Mouse (Mus musculus): ENCODE measurements around the gene Gm13277. TPM values are rescaled to one million over a fixed set of nuclear protein-coding genes. Genes with fewer than 3 reads are reported as not detected.
"Not testable (repeated sequence)": the region's sequence is repeated elsewhere in the genome, so short reads cannot be mapped to it uniquely, and the experiment has no call there.

Gene Gm13277
- not detected for polyA plus RNA-seq (2012; fragmentation: generic; extraction: Trizol)

DNA sequence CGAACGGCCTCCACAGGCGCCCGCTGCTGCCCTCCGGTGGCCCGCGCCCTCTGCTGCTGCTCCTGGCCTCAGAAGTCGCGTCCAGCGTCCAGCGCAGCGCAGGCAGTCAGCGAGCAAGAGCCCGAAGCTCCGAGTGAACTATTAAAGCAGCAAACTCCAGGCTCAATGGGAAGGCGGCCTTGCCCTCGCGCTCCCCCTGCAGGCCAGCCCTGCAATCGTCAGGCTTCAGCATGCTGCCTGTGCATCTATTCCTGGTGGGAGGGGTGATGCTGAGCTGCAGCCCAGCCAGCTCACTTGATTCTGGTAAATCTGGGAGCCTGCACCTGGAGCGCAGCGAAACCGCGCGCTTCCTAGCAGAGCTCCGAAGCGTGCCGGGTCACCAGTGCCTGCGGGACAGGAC lies at the start of gene Gm13277:
Gene Gm13277, plus strand, starts transcription at position 231 of the 400 bp plus-strand sequence.
- not testable (repeated sequence) for H3K27me3 ChIP-seq (ENCODE audit: control insufficient read depth, insufficient read depth, insufficient read length)

DNA sequence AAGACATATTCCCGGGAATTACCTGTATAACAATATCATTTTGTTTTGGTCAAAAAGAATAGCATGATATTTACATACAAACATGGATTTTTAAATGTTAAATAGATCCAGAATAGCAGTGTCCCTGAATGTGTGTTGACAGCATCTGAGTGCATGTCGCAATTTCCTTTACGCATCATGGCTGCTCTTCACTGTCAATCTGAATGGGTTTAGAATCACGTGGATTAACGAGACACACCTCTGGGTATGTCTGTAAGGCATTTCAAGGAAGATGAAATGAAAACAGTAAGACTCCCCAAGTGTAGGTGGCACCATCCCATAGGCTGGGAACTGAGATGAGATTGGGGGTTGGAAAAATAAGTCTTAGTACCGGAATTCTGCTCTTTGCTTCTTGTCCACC lies 49.4 kb upstream of the Gm13277 start:
- no peaks in the 10 kb centered on the region for H3K79me2 ChIP-seq (ENCODE audit: control insufficient read depth, insufficient read depth)
- H3K4me2 ChIP-seq (ENCODE audit: low read depth), result no peak overlapping the region
- no peak overlapping the region for H3K4me3 ChIP-seq
- H3ac ChIP-seq (ENCODE audit: control insufficient read depth, insufficient read length), result no peak overlapping the region
- TF ChIP-seq REST (IDR thresholded peaks at IDR 0.05; ENCODE audit: insufficient read depth, insufficient read length) (no peak), USF1 (IDR thresholded peaks at IDR 0.05; ENCODE audit: low read depth) (no peak), MAX (IDR thresholded peaks at IDR 0.05; ENCODE audit: low read depth) (no peak), TCF3 (IDR thresholded peaks at IDR 0.05; ENCODE audit: insufficient read length, low read depth) (no peak), POLR2A (IDR thresholded peaks at IDR 0.05; ENCODE audit: insufficient read length, low read depth) (no peak), MYOD1 (IDR thresholded peaks at IDR 0.05; ENCODE audit: control insufficient read depth in 1 of 3, insufficient read length in 2 of 3, low read depth in 2 of 3) (no peak), E2F4 (IDR thresholded peaks at IDR 0.05; ENCODE audit: insufficient read depth) (no peak), CEBPB (IDR thresholded peaks at IDR 0.05; ENCODE audit: insufficient read depth, poor library complexity, severe bottlenecking) (no peak), SRF (IDR thresholded peaks at IDR 0.05; ENCODE audit: control insufficient read depth, insufficient read length, low read depth) (no peak), POLR2AphosphoS2 (IDR thresholded peaks at IDR 0.05; ENCODE audit: insufficient read length, low read depth) (no peak), MYOG (IDR thresholded peaks at IDR 0.05; ENCODE audit: control insufficient read depth in 1 of 3, insufficient read depth in 1 of 3, insufficient read length in 2 of 3, low read depth in 2 of 3) (no peak), TCF12 (IDR thresholded peaks at IDR 0.05; ENCODE audit: insufficient read depth, poor library complexity, severe bottlenecking) (no peak)
- H3K36me3 ChIP-seq (ENCODE audit: control insufficient read depth, insufficient read depth), result no peaks in the 10 kb centered on the region
- no peaks in the 10 kb centered on the region for H3K27me3 ChIP-seq (ENCODE audit: control insufficient read depth, insufficient read depth, insufficient read length)

More for the DNA sequence above, at the start of gene Gm13277:
- H3K4me3 ChIP-seq; H3ac ChIP-seq (ENCODE audit: control insufficient read depth, insufficient read length); H3K79me2 ChIP-seq (ENCODE audit: control insufficient read depth, insufficient read depth); H3K4me2 ChIP-seq (ENCODE audit: low read depth); H3K36me3 ChIP-seq (ENCODE audit: control insufficient read depth, insufficient read depth): not testable (repeated sequence)

DNA sequence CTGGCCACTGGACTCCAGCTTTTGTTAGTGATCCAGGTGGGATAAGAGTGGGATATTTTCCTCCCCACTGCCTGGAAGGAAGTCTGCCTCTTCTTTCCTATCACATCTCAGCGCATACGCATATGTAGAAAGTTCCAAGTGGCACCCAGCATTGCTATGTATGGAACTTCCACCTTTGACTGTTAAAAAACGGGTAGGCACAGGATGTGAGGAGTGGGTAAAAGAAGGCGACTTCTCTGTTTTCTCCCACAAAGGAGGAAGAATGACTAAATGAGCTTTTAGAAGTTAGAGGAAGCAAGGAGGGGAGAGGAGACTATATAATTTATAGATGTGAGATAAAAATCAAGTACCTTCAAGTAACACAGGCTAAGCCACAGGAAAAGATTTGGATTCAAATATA lies 47.0 kb upstream of the Gm13277 start:
- Histone ChIP-seq H3K36me3 (ENCODE audit: control insufficient read depth, insufficient read depth) (no peaks in the 10 kb centered on the region), H3K27me3 (ENCODE audit: control insufficient read depth, insufficient read depth, insufficient read length) (no peaks in the 10 kb centered on the region), H3K79me2 (ENCODE audit: control insufficient read depth, insufficient read depth) (no peaks in the 10 kb centered on the region), H3K4me2 (ENCODE audit: low read depth) (no peak overlapping the region), H3ac (ENCODE audit: control insufficient read depth, insufficient read length) (no peak overlapping the region), H3K4me3 (no peak overlapping the region)
- no peak for TF ChIP-seq REST (IDR thresholded peaks at IDR 0.05; ENCODE audit: insufficient read depth, insufficient read length)
- no peak for TF ChIP-seq MYOD1 (IDR thresholded peaks at IDR 0.05; ENCODE audit: control insufficient read depth in 1 of 3, insufficient read length in 2 of 3, low read depth in 2 of 3)
- no peak for TF ChIP-seq TCF12 (IDR thresholded peaks at IDR 0.05; ENCODE audit: insufficient read depth, poor library complexity, severe bottlenecking)
- no peak for TF ChIP-seq E2F4 (IDR thresholded peaks at IDR 0.05; ENCODE audit: insufficient read depth)
- no peak for TF ChIP-seq MYOG (IDR thresholded peaks at IDR 0.05; ENCODE audit: control insufficient read depth in 1 of 3, insufficient read depth in 1 of 3, insufficient read length in 2 of 3, low read depth in 2 of 3)
- no peak for TF ChIP-seq CEBPB (IDR thresholded peaks at IDR 0.05; ENCODE audit: insufficient read depth, poor library complexity, severe bottlenecking)
- TF ChIP-seq POLR2A (IDR thresholded peaks at IDR 0.05; ENCODE audit: insufficient read length, low read depth), result no peak
- no peak for TF ChIP-seq POLR2AphosphoS2 (IDR thresholded peaks at IDR 0.05; ENCODE audit: insufficient read length, low read depth)
- TF ChIP-seq SRF (IDR thresholded peaks at IDR 0.05; ENCODE audit: control insufficient read depth, insufficient read length, low read depth), result no peak
- TF ChIP-seq TCF3 (IDR thresholded peaks at IDR 0.05; ENCODE audit: insufficient read length, low read depth), result no peak

DNA sequence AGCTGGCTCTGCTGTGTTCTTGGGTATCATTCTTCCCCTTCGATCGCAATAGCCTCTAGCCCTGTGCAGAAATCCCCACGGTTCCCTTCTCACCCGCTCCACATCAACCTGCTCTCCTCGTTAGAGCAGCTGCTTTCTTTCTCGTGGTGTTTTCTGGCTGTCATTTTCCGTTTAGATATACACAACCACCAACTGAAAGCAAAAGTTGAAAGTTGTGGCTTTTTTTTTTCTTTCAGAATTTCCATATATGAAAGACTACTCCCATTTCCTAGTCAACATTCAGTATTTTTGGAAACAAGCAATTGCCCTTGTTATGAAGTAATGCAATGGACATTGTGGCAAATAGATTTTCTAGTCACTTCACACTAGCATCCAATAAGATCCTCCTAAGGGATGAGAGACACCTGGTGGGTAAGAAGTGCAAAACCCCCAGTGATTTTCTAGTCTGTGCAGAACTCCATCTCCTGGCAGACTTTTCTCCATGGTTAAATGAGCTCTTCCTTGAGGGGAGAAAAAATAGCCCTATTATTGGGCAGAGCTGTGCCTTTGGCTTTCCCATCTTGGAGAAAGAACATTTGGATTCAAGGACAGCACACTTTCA lies 45.6 kb upstream of the Gm13277 start:
- Histone ChIP-seq H3K79me2 (ENCODE audit: control insufficient read depth, insufficient read depth) (no peaks in the 10 kb centered on the region), H3ac (ENCODE audit: control insufficient read depth, insufficient read length) (no peak overlapping the region), H3K4me2 (ENCODE audit: low read depth) (no peak overlapping the region), H3K36me3 (ENCODE audit: control insufficient read depth, insufficient read depth) (no peaks in the 10 kb centered on the region), H3K4me3 (no peak overlapping the region), H3K27me3 (ENCODE audit: control insufficient read depth, insufficient read depth, insufficient read length) (no peaks in the 10 kb centered on the region)
- TF ChIP-seq MAX (IDR thresholded peaks at IDR 0.05; ENCODE audit: low read depth) (no peak), MYOG (IDR thresholded peaks at IDR 0.05; ENCODE audit: control insufficient read depth in 1 of 3, insufficient read depth in 1 of 3, insufficient read length in 2 of 3, low read depth in 2 of 3) (no peak), TCF12 (IDR thresholded peaks at IDR 0.05; ENCODE audit: insufficient read depth, poor library complexity, severe bottlenecking) (no peak), POLR2A (IDR thresholded peaks at IDR 0.05; ENCODE audit: insufficient read length, low read depth) (no peak), POLR2AphosphoS2 (IDR thresholded peaks at IDR 0.05; ENCODE audit: insufficient read length, low read depth) (no peak), TCF3 (IDR thresholded peaks at IDR 0.05; ENCODE audit: insufficient read length, low read depth) (no peak), USF1 (IDR thresholded peaks at IDR 0.05; ENCODE audit: low read depth) (no peak), REST (IDR thresholded peaks at IDR 0.05; ENCODE audit: insufficient read depth, insufficient read length) (no peak), SRF (IDR thresholded peaks at IDR 0.05; ENCODE audit: control insufficient read depth, insufficient read length, low read depth) (no peak), MYOD1 (IDR thresholded peaks at IDR 0.05; ENCODE audit: control insufficient read depth in 1 of 3, insufficient read length in 2 of 3, low read depth in 2 of 3) (no peak), CEBPB (IDR thresholded peaks at IDR 0.05; ENCODE audit: insufficient read depth, poor library complexity, severe bottlenecking) (no peak), E2F4 (IDR thresholded peaks at IDR 0.05; ENCODE audit: insufficient read depth) (no peak)

DNA sequence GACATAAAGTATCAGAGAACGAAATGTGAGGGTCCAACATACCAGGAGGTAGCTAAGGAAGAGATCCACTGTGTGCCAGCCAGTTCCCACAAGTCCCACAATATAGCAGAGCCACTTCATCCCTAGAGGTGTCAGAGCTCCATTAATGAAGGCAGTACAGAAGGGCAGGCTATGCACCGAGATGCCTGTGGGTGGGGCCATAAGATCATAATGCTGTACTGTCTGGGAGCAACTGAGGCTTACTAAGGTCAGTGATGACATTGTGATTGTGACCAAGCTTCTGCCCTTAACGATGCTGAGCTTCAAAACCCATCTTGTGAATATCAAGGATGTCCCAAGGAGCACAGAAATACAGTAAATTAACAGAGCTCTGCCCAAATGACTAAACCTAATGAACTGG lies 44.2 kb upstream of the Gm13277 start:
- Histone ChIP-seq H3K4me2 (ENCODE audit: low read depth) (no peak overlapping the region), H3K4me3 (no peak overlapping the region), H3K79me2 (ENCODE audit: control insufficient read depth, insufficient read depth) (no peaks in the 10 kb centered on the region), H3K36me3 (ENCODE audit: control insufficient read depth, insufficient read depth) (no peaks in the 10 kb centered on the region), H3K27me3 (ENCODE audit: control insufficient read depth, insufficient read depth, insufficient read length) (no peaks in the 10 kb centered on the region), H3ac (ENCODE audit: control insufficient read depth, insufficient read length) (no peak overlapping the region)
- TF ChIP-seq USF1 (IDR thresholded peaks at IDR 0.05; ENCODE audit: low read depth), result no peak
- TF ChIP-seq MYOG (IDR thresholded peaks at IDR 0.05; ENCODE audit: control insufficient read depth in 1 of 3, insufficient read depth in 1 of 3, insufficient read length in 2 of 3, low read depth in 2 of 3), result no peak
- no peak for TF ChIP-seq CEBPB (IDR thresholded peaks at IDR 0.05; ENCODE audit: insufficient read depth, poor library complexity, severe bottlenecking)
- TF ChIP-seq SRF (IDR thresholded peaks at IDR 0.05; ENCODE audit: control insufficient read depth, insufficient read length, low read depth), result no peak
- TF ChIP-seq TCF12 (IDR thresholded peaks at IDR 0.05; ENCODE audit: insufficient read depth, poor library complexity, severe bottlenecking), result no peak
- no peak for TF ChIP-seq E2F4 (IDR thresholded peaks at IDR 0.05; ENCODE audit: insufficient read depth)
- no peak for TF ChIP-seq MAX (IDR thresholded peaks at IDR 0.05; ENCODE audit: low read depth)
- TF ChIP-seq TCF3 (IDR thresholded peaks at IDR 0.05; ENCODE audit: insufficient read length, low read depth), result no peak
- TF ChIP-seq MYOD1 (IDR thresholded peaks at IDR 0.05; ENCODE audit: control insufficient read depth in 1 of 3, insufficient read length in 2 of 3, low read depth in 2 of 3), result no peak
- TF ChIP-seq REST (IDR thresholded peaks at IDR 0.05; ENCODE audit: insufficient read depth, insufficient read length), result no peak
- TF ChIP-seq POLR2AphosphoS2 (IDR thresholded peaks at IDR 0.05; ENCODE audit: insufficient read length, low read depth), result no peak
- TF ChIP-seq POLR2A (IDR thresholded peaks at IDR 0.05; ENCODE audit: insufficient read length, low read depth), result no peak
